In genomic region chr17:26633926-26634325, GRCm38 (mm10) we compare ENCODE assay signal across 21 mouse cellular contexts. TPM values are rescaled to one million over a fixed set of nuclear protein-coding genes. Genes with fewer than 3 reads are reported as not detected.
A peak's percentile ranks its signal among the peaks of the same experiment; 100 is the strongest.
DNase-seq lines count a peak whose midpoint lies in the region; ATAC-seq and TF ChIP-seq lines count a peak whose summit lies in the region.
"Had no signal": no experiment of that assay in that cellular context is flagged by ENCODE, and none has a peak within 500 bp of the region (broad histone marks: within the 10 kb centered on the region; RNA-seq: fewer than 3 reads in every experiment).

No protein-coding gene starts in this region.

- 0 out of 2 replicates have a peak, but pooled peaks cover 4% of the 10 kb centered on the region for H3K4me1 ChIP-seq in heart, embryonic 12.5 days (replicated peaks)
- peaks cover 6% of the 10 kb centered on the region for H3K4me1 ChIP-seq in heart, adult 2 months (ENCODE audit: control insufficient read depth, insufficient read depth, low read length)
- H3K4me1 ChIP-seq in lung, postnatal 0 days (ENCODE audit: insufficient read depth, low read depth, low read length): no peaks in the 10 kb centered on the region
- H3K4me1 ChIP-seq: forebrain, embryonic 10.5 days; forebrain, embryonic 13.5 days; hindbrain, embryonic 12.5 days; hindbrain, embryonic 15.5 days had no signal

- 0 out of 2 replicates have a peak overlapping the region, but pooled peaks have one; percentile 30 for H3K9ac ChIP-seq in heart, embryonic 12.5 days
- no peak overlapping the region for H3K9ac ChIP-seq in heart, adult 2 months (ENCODE audit: low read depth, low read length)
- no peak overlapping the region for H3K9ac ChIP-seq in lung, postnatal 0 days (replicated peaks; ENCODE audit: low read depth)
- H3K9ac ChIP-seq: forebrain, embryonic 13.5 days; hindbrain, embryonic 12.5 days; hindbrain, embryonic 15.5 days had no signal

- H3K4me2 ChIP-seq in heart, embryonic 12.5 days: no peak overlapping the region
- no peak overlapping the region for H3K4me2 ChIP-seq in lung, postnatal 0 days (replicated peaks; ENCODE audit: low read depth, low read length)
- H3K4me2 ChIP-seq: forebrain, embryonic 13.5 days; hindbrain, embryonic 12.5 days; hindbrain, embryonic 15.5 days had no signal

- no peaks in the 10 kb centered on the region for H3K27me3 ChIP-seq in heart, embryonic 12.5 days (replicated peaks)
- H3K27me3 ChIP-seq in heart, adult 2 months (ENCODE audit: control insufficient read depth, insufficient read depth, low read length): no peaks in the 10 kb centered on the region
- H3K27me3 ChIP-seq in lung, postnatal 0 days (replicated peaks; ENCODE audit: insufficient read depth, low read length): no peaks in the 10 kb centered on the region
- H3K27me3 ChIP-seq: forebrain, embryonic 13.5 days; hindbrain, embryonic 12.5 days; hindbrain, embryonic 15.5 days had no signal

- no peak overlapping the region for H3K4me3 ChIP-seq in heart, embryonic 12.5 days
- H3K4me3 ChIP-seq in heart, adult 2 months: no peak overlapping the region
- H3K4me3 ChIP-seq in left cerebral cortex, adult 2 months: no peak overlapping the region
- no peak overlapping the region for H3K4me3 ChIP-seq in lung, postnatal 0 days (ENCODE audit: low read depth, low read length)
- H3K4me3 ChIP-seq: forebrain, embryonic 10.5 days; forebrain, embryonic 13.5 days; heart, embryonic 10.5 days; hindbrain, embryonic 12.5 days; hindbrain, embryonic 15.5 days had no signal

- no peak overlapping the region for H3K27ac ChIP-seq in heart, embryonic 12.5 days (ENCODE audit: poor library complexity, severe bottlenecking)
- H3K27ac ChIP-seq in heart, adult 2 months: no peak overlapping the region
- peak overlapping the region; percentile 28; the same call in 1 of the 2 replicates for H3K27ac ChIP-seq in left cerebral cortex, adult 2 months
- H3K27ac ChIP-seq in lung, postnatal 0 days (ENCODE audit: low read length): no peak overlapping the region
- H3K27ac ChIP-seq: forebrain, embryonic 10.5 days; forebrain, embryonic 13.5 days; hindbrain, embryonic 12.5 days; hindbrain, embryonic 15.5 days had no signal

- H3K36me3 ChIP-seq in heart, embryonic 12.5 days: peaks cover 82% of the 10 kb centered on the region
- H3K36me3 ChIP-seq in heart, adult 2 months (ENCODE audit: control insufficient read depth, insufficient read depth, low read length): no peaks in the 10 kb centered on the region
- no peaks in the 10 kb centered on the region; the same call in 1 of the 2 replicates for H3K36me3 ChIP-seq in lung, postnatal 0 days (ENCODE audit: insufficient read depth, low read length)

- H3K79me2 ChIP-seq in heart, adult 2 months (replicated peaks; ENCODE audit: control insufficient read depth, insufficient read depth, low read length): no peaks in the 10 kb centered on the region

- ATAC-seq in heart, embryonic 12.5 days (ENCODE audit: insufficient number of reproducible peaks, low FRiP score): no peak
- ATAC-seq in lung, postnatal 0 days: no peak
- ATAC-seq: CD4-positive, CD25-positive, alpha-beta regulatory T cell, adult 4 months; forebrain, embryonic 13.5 days; forebrain, embryonic 16.5 days had no signal

- no peak for DNase-seq in heart, adult 2 months
- DNase-seq in kidney, adult 8-10 months: peak; percentile 30 to 52
- no peak for DNase-seq in kidney, postnatal 10 days
- no peak for DNase-seq in left cerebral cortex, adult 2 months (ENCODE audit: extremely low spot score in 1 of 2, low spot score in 2 of 2)
- no peak for DNase-seq in left cerebral cortex, postnatal 14 days (ENCODE audit: low spot score in 2 of 2)
- no peak for DNase-seq in lung, postnatal 0 days (ENCODE audit: low spot score)
- DNase-seq: adrenal gland, adult 2 months; cerebellum, adult 11 months; cerebellum, adult 2 months; cerebellum, adult 9-11 months; cerebellum, postnatal 25 days; gastrocnemius, postnatal 14 days; heart, adult 18-20 months had no signal

- H3K9me3 ChIP-seq in heart, embryonic 12.5 days (replicated peaks): no peaks in the 10 kb centered on the region
- no peaks in the 10 kb centered on the region for H3K9me3 ChIP-seq in lung, postnatal 0 days (ENCODE audit: low read length)
- H3K9me3 ChIP-seq: forebrain, embryonic 10.5 days; forebrain, embryonic 13.5 days; heart, embryonic 10.5 days; hindbrain, embryonic 12.5 days; hindbrain, embryonic 15.5 days had no signal

- intact Hi-C loops in heart, adult 2 months (cut with DNase I): no loop called here
- intact Hi-C loops in left cerebral cortex, adult 2 months (cut with DNase I): loop anchor here (5.0 kb wide), 1 partner anchor 57 kb away; no protein-coding TSS in a partner anchor
- intact Hi-C loops in left cerebral cortex, postnatal 14 days (cut with DNase I): loop anchor here (5.0 kb wide), 1 partner anchor 72 kb away; the partner anchor contains the start of genes Dusp1 and Ergic1

- TF ChIP-seq EP300 in heart, adult 2 months (IDR thresholded peaks at IDR 0.05; ENCODE audit: insufficient read depth, low read depth, low read length): no peak
- TF ChIP-seq EP300 in lung, postnatal 0 days (IDR thresholded peaks at IDR 0.05): no peak

- no peak for TF ChIP-seq CTCF in heart, adult 2 months (IDR thresholded peaks at IDR 0.05)
- TF ChIP-seq CTCF in left cerebral cortex, adult 2 months (IDR thresholded peaks at IDR 0.05): no peak
- no peak for TF ChIP-seq CTCF in lung, postnatal 0 days (IDR thresholded peaks at IDR 0.05)

- no peak for TF ChIP-seq POLR2A in heart, adult 2 months (IDR thresholded peaks at IDR 0.05; ENCODE audit: insufficient read depth, low read depth, low read length)

- WGBS in heart, embryonic 12.5 days: 86% methylated on average over 9 of the region's 9 CpGs
- 88% methylated on average over 9 of the region's 9 CpGs for WGBS in heart, adult 2 months
- WGBS in lung, postnatal 0 days: 96% methylated on average over 9 of the region's 9 CpGs

RNA-seq across cellular contexts. Expression of gene Atp6v0e, which starts 29.1 kb away (rescaled TPM):
- 176 and 193 TPM in 2 replicates for polyA plus RNA-seq in heart, embryonic 12.5 days (2016; fragmentation: Nextera tagmentation; extraction: Ambion mirVana)
- 10 to 100 TPM; 60.9 to 67.2 TPM for total RNA-seq in heart, adult 2 months (2021)
- 143 and 187 TPM in 2 replicates for polyA plus RNA-seq in heart, adult 2 months (2012; rRNA removed)
- 10 to 100 TPM; 39.2 to 44.6 TPM for total RNA-seq in left cerebral cortex, adult 2 months (2021)
- 10 to 100 TPM; 36.7 to 45.8 TPM for total RNA-seq in left cerebral cortex, postnatal 14 days (2021)
- polyA plus RNA-seq in lung, postnatal 0 days (2015; fragmentation: Nextera tagmentation; extraction: Ambion mirVana): 330 and 382 TPM in 2 replicates

Comparison
In these comparisons a context has a peak if more than half of its experiments do, and no peak if none do; other contexts are left out.
1. DNase-seq: peak in kidney, adult 8-10 months (2 of 2); none in heart, adult 2 months (0 of 2), kidney, postnatal 10 days (single experiment), left cerebral cortex, adult 2 months (0 of 2), left cerebral cortex, postnatal 14 days (0 of 2) and lung, postnatal 0 days (single experiment).